Mouse (Mus musculus): Measurements from ENCODE around the gene Cep112.

GRCm38 (mm10) chr11:108429076-108429475, 4.1 kb downstream of the Cep112 start:
- TF ChIP-seq MAFK (IDR thresholded peaks at IDR 0.05; ENCODE audit: insufficient read depth, low read depth, low read length) = no peak
- TF ChIP-seq HCFC1 (IDR thresholded peaks at IDR 0.05; ENCODE audit: borderline replicate concordance, insufficient read depth, low read length) = no peak
- TF ChIP-seq CHD2 (IDR thresholded peaks at IDR 0.05; ENCODE audit: low read depth, low read length) = no peak

Data from ES-E14 (cell line).